Mouse (Mus musculus): ENCODE data around the gene Thap2.

DNA sequence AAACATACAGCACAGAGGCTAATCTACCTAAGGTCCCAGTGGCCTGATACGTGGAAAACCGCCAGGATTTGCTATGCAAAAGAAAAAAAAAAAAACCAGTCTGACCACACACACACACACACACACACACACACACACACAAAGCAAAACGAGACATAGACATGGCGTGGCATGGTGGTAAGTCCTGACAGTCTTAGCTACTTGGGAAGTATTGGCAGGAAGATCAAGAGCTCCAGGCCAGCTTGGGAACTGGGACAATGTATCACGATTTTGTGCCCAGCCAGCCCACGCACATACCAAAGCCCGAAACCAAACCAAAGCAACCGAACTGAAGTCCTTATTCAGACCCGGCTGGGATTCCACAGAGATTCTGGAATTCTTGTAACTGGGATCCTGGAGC lies 50.7 kb downstream of the Thap2 start:
- TF ChIP-seq CTCF (IDR thresholded peaks at IDR 0.05; ENCODE audit: extremely low read depth, insufficient read depth, low read length) = no peak
- TF ChIP-seq POLR2A (IDR thresholded peaks at IDR 0.05; ENCODE audit: extremely low read depth, insufficient read depth, low read length) = no peak

Measured in cortical plate, adult 2 months (tissue).